Mouse (Mus musculus) midbrain, embryonic 13.5 days (tissue): ENCODE data around the gene 4933424G06Rik. TPM values are rescaled to one million over a fixed set of nuclear protein-coding genes. Genes with fewer than 3 reads are reported as not detected.
"Not testable (repeated sequence)": the region's sequence is repeated elsewhere in the genome, so short reads cannot be mapped to it uniquely, and the experiment has no call there.

Experiments used
- ATAC-seq: fragments of 200-750 bp; cut with Nextera tagmentation; 2 replicates; pipeline ENCODE4 v1.8.0; 2017; ENCODE audit warnings: mild to moderate bottlenecking, moderate TSS enrichment, moderate library complexity
- H3K27ac ChIP-seq: fragments of 300-500 bp; sonication (generic); 2 replicates; pipeline ENCODE4 v1.5.1; 2015; ENCODE audit warnings: inconsistent platforms, mild to moderate bottlenecking, moderate library complexity
- H3K27me3 ChIP-seq: fragments of 300-500 bp; sonication (generic); 2 replicates; pipeline ENCODE4 v1.6.1; 2015; ENCODE audit warnings: mild to moderate bottlenecking, inconsistent platforms
- H3K36me3 ChIP-seq: fragments of 300-500 bp; sonication (generic); 2 replicates; pipeline ENCODE4 v1.6.1; 2015; ENCODE audit warnings: mild to moderate bottlenecking, inconsistent platforms
- H3K4me1 ChIP-seq: fragments of 300-500 bp; sonication (generic); replicated peaks from 2 replicates; pipeline ENCODE4 v1.6.1; 2015; ENCODE audit warnings: inconsistent platforms
- H3K4me2 ChIP-seq: fragments of 300-500 bp; sonication (generic); replicated peaks from 2 replicates; pipeline ENCODE4 v1.6.1; 2015; ENCODE audit warnings: moderate library complexity, mild to moderate bottlenecking, inconsistent platforms
- H3K4me3 ChIP-seq: fragments of 300-500 bp; sonication (generic); replicated peaks from 2 replicates; pipeline ENCODE4 v1.5.1; 2015; ENCODE audit warnings: mild to moderate bottlenecking, inconsistent platforms
- H3K9ac ChIP-seq: fragments of 300-500 bp; sonication (generic); replicated peaks from 2 replicates; pipeline ENCODE4 v1.6.1; 2015; ENCODE audit warnings: mild to moderate bottlenecking, inconsistent platforms
- H3K9me3 ChIP-seq: fragments of 300-500 bp; sonication (generic); 2 replicates; pipeline ENCODE4 v1.6.1; 2016; ENCODE audit warnings: mild to moderate bottlenecking, inconsistent platforms
- WGBS: fragments of 180-500 bp; shearing (Covaris S2); methylation state at CpG from one replicate; pipeline ENCODE4 v1.1.7; 2015; 5-methylcytosine and 5-hydroxymethylcytosine counted together
- polyA plus RNA-seq: library from polyadenylated mRNA; unstranded; fragments of >200 nt; fragmentation: Nextera tagmentation; extraction: Ambion mirVana; gene quantifications from 2 replicates; pipeline ENCODE4 v1.2.1, GENCODE M21; 2015

Gene 4933424G06Rik
- 0.24 and 0.36 TPM in 2 replicates for polyA plus RNA-seq

DNA sequence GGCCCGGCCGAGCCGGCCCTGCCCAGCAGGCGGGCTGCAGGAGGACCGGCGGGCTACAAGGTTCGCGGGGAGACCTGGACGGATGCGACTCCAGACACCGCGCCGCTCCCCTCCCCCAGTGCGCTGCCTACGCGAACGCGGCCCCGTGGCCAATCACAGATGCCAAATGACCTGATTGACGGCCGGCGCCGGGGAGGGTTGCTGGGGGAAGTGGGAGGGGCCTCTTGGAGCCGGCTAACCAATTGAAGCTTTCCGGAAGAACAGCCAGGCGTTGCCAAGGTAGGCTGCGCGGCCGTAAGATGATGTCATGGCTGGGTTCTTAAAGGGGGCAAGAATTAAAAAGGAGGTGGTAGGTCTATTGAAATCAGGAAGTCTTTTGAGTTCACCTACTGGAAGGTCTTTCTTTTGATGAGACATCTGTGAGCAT lies at the start of gene 4933424G06Rik:
TSS of gene 4933424G06Rik (plus strand) at position 296 of the 427 bp plus-strand sequence.
- Histone ChIP-seq H3K4me1 (peaks cover 20% of the 10 kb centered on the region), H3K4me3 (peak within 1 kb of the TSS; percentile 97), H3K27ac (peak within 1 kb of the TSS; percentile 87), H3K36me3 (peaks cover 31% of the 10 kb centered on the region), H3K9me3 (no peaks in the 10 kb centered on the region), H3K27me3 (no peaks in the 10 kb centered on the region), H3K4me2 (peak within 1 kb of the TSS; percentile 92), H3K9ac (peak within 1 kb of the TSS; percentile 98)
- WGBS = under 1% methylated on average over 29 of the region's 29 CpGs
- ATAC-seq = peak; percentile 98

GRCm38 (mm10) chr1:36664457-36664856 lies 45.5 kb upstream of the 4933424G06Rik start:
- Histone ChIP-seq H3K9ac (no peak overlapping the region), H3K4me2 (no peak overlapping the region), H3K9me3 (no peaks in the 10 kb centered on the region), H3K4me1 (no peaks in the 10 kb centered on the region), H3K27me3 (no peaks in the 10 kb centered on the region), H3K4me3 (no peak overlapping the region), H3K27ac (no peak overlapping the region), H3K36me3 (no peaks in the 10 kb centered on the region)
- WGBS = 79% methylated on average over 4 of the region's 4 CpGs
- ATAC-seq = no peak

DNA sequence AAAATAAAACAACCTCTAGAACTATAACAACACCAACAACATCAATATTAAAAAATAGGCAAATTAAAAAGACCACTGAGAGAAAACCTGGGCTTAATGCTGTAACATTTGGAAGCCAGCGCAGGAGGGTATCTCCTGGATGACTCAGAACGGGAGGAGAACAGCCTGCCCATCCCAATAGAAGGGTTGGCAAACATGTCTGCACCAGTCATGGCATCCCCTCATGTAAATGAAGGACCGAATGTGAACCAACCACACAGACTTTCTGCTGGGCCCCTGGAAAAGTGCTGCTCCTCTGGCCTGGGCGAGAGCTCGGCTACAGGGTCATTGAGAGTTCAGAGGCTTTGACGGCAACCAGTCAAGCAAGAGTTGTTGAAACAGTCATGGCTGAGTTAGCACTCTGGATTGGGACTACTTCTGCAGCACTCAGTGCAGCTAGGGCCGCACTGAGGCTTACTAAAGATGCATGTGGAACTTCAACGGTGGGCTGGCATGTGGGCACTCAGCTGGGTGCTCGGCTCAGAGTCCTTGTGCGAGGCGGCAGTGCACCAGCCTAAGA lies 44.7 kb upstream of the 4933424G06Rik start:
- H3K4me2 ChIP-seq = no peak overlapping the region
- no peak overlapping the region for H3K4me3 ChIP-seq
- no peak for ATAC-seq
- H3K27ac ChIP-seq = no peak overlapping the region
- H3K36me3 ChIP-seq = no peaks in the 10 kb centered on the region
- no peak overlapping the region for H3K9ac ChIP-seq
- no peaks in the 10 kb centered on the region for H3K27me3 ChIP-seq
- WGBS = 60% methylated on average over 11 of the region's 11 CpGs
- H3K4me1 ChIP-seq = no peaks in the 10 kb centered on the region
- H3K9me3 ChIP-seq = no peaks in the 10 kb centered on the region

DNA sequence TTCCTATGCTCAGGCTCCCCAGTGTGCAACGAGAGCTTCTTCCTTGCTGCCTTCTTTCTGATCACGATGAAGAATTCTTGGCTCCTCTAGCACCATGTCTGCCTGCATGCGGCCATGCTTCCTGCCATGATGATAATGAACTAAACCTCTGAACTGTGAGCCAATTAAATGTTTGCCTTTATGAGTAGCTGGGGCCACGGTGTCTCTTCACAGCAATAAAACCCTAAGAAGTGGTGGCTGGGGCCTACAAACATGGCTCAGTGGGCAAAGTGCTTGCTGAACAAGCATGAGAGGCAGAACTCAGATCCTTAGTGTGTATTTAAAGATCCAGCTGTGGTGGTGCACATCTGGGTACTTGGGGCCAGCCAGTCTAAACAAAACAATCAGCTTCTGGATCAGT lies 44.0 kb upstream of the 4933424G06Rik start:
- 64% methylated on average over 4 of the region's 4 CpGs for WGBS
- H3K36me3 ChIP-seq = no peaks in the 10 kb centered on the region
- H3K27me3 ChIP-seq = no peaks in the 10 kb centered on the region
- ATAC-seq = no peak
- H3K9ac ChIP-seq = no peak overlapping the region
- no peak overlapping the region for H3K4me3 ChIP-seq
- H3K4me1 ChIP-seq = no peaks in the 10 kb centered on the region
- H3K4me2 ChIP-seq = no peak overlapping the region
- no peak overlapping the region for H3K27ac ChIP-seq
- H3K9me3 ChIP-seq = no peaks in the 10 kb centered on the region

GRCm38 (mm10) chr1:36668007-36668406 lies 41.9 kb upstream of the 4933424G06Rik start:
- H3K4me2 ChIP-seq, H3K27ac ChIP-seq, H3K9me3 ChIP-seq, H3K4me3 ChIP-seq, H3K27me3 ChIP-seq, H3K9ac ChIP-seq, ATAC-seq, H3K4me1 ChIP-seq, H3K36me3 ChIP-seq: not testable (repeated sequence)
- WGBS = 77% methylated on average over 4 of the region's 4 CpGs

GRCm38 (mm10) chr1:36670256-36670655 lies 39.7 kb upstream of the 4933424G06Rik start:
- Histone ChIP-seq H3K27ac (no peak overlapping the region), H3K27me3 (no peaks in the 10 kb centered on the region), H3K4me3 (no peak overlapping the region), H3K9me3 (no peaks in the 10 kb centered on the region), H3K4me2 (no peak overlapping the region), H3K9ac (no peak overlapping the region), H3K4me1 (0 out of 2 replicates have a peak, but pooled peaks cover 2% of the 10 kb centered on the region), H3K36me3 (no peaks in the 10 kb centered on the region)
- 79% methylated on average over 4 of the region's 4 CpGs for WGBS
- no peak for ATAC-seq

GRCm38 (mm10) chr1:36671260-36671659 lies 38.7 kb upstream of the 4933424G06Rik start:
- H3K4me3 ChIP-seq = no peak overlapping the region
- WGBS = 93% methylated on average over 10 of the region's 10 CpGs
- H3K27ac ChIP-seq = no peak overlapping the region
- no peaks in the 10 kb centered on the region for H3K27me3 ChIP-seq
- H3K9me3 ChIP-seq = no peaks in the 10 kb centered on the region
- H3K36me3 ChIP-seq = no peaks in the 10 kb centered on the region
- no peak overlapping the region for H3K4me2 ChIP-seq
- no peak overlapping the region for H3K9ac ChIP-seq
- 0 out of 2 replicates have a peak, but pooled peaks cover 2% of the 10 kb centered on the region for H3K4me1 ChIP-seq
- no peak for ATAC-seq

DNA sequence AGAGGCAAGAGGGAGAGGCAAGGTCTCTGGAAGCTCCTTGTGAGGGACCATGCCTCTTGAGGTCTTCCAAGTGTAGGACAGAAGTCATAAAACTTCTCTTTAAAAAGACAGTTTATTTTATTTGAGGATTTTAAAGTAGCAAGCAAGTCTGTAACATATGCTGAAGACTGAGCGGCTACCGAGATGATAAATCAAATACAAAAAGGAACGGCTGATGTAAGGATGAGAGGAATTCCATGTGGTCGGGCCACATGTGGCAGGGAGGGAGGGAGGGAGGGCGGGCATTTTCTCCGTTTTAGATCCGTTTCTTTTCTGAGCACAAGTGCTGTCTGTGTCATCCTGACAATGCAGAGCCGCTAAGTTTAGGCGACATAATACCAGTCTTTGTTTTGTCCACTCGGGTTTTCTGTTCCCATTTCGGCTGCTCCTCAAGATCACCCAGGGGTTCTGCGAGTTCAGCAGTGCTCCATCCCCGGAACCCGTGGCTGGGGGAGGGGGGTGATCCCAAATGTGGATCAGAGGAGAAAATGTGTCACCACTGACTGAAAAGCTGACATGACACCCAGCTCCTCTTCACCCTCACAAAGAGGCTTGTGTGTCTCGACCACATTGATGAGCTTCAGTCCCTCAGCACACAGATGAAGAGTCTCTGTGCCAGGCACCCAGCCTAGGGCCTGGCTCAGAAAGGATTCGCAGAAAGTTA lies 37.1 kb upstream of the 4933424G06Rik start:
- Histone ChIP-seq H3K27me3 (no peaks in the 10 kb centered on the region), H3K4me3 (no peak overlapping the region), H3K4me1 (0 out of 2 replicates have a peak, but pooled peaks cover 2% of the 10 kb centered on the region), H3K4me2 (no peak overlapping the region), H3K27ac (no peak overlapping the region), H3K36me3 (no peaks in the 10 kb centered on the region), H3K9ac (no peak overlapping the region), H3K9me3 (no peaks in the 10 kb centered on the region)
- 41% methylated on average over 16 of the region's 16 CpGs for WGBS
- no peak for ATAC-seq

DNA sequence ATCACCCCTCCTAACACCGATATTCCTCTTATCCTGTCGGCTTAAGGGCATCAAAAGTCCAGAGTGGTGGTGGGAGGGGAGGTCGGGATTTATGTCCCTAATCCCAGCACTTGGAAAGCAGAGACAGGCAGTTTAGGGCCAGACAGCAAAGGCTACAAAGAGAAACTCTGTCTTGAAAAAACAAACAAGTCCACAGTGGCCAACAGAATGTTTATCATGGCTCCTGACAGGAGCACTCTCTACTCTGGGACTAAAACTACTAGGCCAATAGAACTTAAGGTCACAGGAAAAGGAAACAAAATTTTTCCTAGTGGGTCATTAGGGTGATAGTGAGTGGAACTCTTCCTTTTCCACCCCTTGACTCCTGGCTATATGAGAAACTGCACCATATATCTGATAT lies 35.0 kb upstream of the 4933424G06Rik start:
- no peak overlapping the region for H3K9ac ChIP-seq
- no peaks in the 10 kb centered on the region for H3K36me3 ChIP-seq
- 58% methylated on average over 3 of the region's 3 CpGs for WGBS
- H3K4me3 ChIP-seq = no peak overlapping the region
- H3K4me1 ChIP-seq = 0 out of 2 replicates have a peak, but pooled peaks cover 2% of the 10 kb centered on the region
- no peaks in the 10 kb centered on the region for H3K27me3 ChIP-seq
- no peak overlapping the region for H3K4me2 ChIP-seq
- no peak for ATAC-seq
- H3K9me3 ChIP-seq = no peaks in the 10 kb centered on the region
- no peak overlapping the region for H3K27ac ChIP-seq

- H3K27ac ChIP-seq = no peak overlapping the region
- no peak for ATAC-seq
Observed at GRCm38 (mm10) chr1:36680893-36681292, 29.1 kb upstream of the 4933424G06Rik start.

GRCm38 (mm10) chr1:36682620-36683355 lies 27.2 kb upstream of the 4933424G06Rik start, which contains the start of gene Fam178b:
Fam178b (minus strand) TSS chr1:36683183.
- Histone ChIP-seq H3K27me3 (no peaks in the 10 kb centered on the region), H3K36me3 (no peaks in the 10 kb centered on the region), H3K4me2 (no peak within 1 kb of the TSS), H3K4me1 (peaks cover 5% of the 10 kb centered on the region; the same call in 1 of the 2 replicates), H3K9me3 (no peaks in the 10 kb centered on the region), H3K9ac (no peak within 1 kb of the TSS), H3K27ac (no peak within 1 kb of the TSS), H3K4me3 (no peak within 1 kb of the TSS)
- ATAC-seq = no peak
- WGBS = 94% methylated on average over 39 of the region's 39 CpGs

More at GRCm38 (mm10) chr1:36680893-36681292, 29.1 kb upstream of the 4933424G06Rik start:
- Histone ChIP-seq H3K9ac (no peak overlapping the region), H3K27me3 (no peaks in the 10 kb centered on the region), H3K4me3 (no peak overlapping the region), H3K4me2 (no peak overlapping the region), H3K4me1 (peaks cover 5% of the 10 kb centered on the region; the same call in 1 of the 2 replicates), H3K9me3 (no peaks in the 10 kb centered on the region), H3K36me3 (no peaks in the 10 kb centered on the region)
- 33% methylated on average over 7 of the region's 7 CpGs for WGBS
